Mouse (Mus musculus) MEL (cell line): ENCODE results near the gene Crybb2. TPM values are rescaled to one million over a fixed set of nuclear protein-coding genes. Genes with fewer than 3 reads are reported as not detected.

ENCODE experiments used
- DNase-seq: peaks from one replicate; pipeline ENCODE4 v3.0.0; 2011; ENCODE audit warnings: low read depth, low spot score
- H3K27ac ChIP-seq: 2 replicates; pipeline ENCODE4 v1.5.1; 2012; ENCODE audit warnings: low read depth, mild to moderate bottlenecking, control low read depth, low read length, moderate library complexity; ENCODE audit not compliant: control insufficient read depth
- H3K27me3 ChIP-seq, 2 experiments: fragments of 150-350 bp in 1 of 2; sonication (generic) in 1 of 2; 2 replicates each; pipeline ENCODE4 v1.6.1; 2012; ENCODE audit warnings: low read length in 2 of 2, mild to moderate bottlenecking in 2 of 2, improper control_type of control experiment in 1 of 2, moderate library complexity in 1 of 2; ENCODE audit not compliant: insufficient read depth in 2 of 2, control insufficient read depth in 1 of 2
- H3K36me3 ChIP-seq, 2 experiments: 2 replicates each; pipeline ENCODE4 v1.6.1; 2012 to 2014; ENCODE audit warnings: low read length in 2 of 2, improper control_type of control experiment in 1 of 2, inconsistent platforms in 1 of 2, mild to moderate bottlenecking in 1 of 2; ENCODE audit not compliant: insufficient read depth in 2 of 2, control insufficient read depth in 1 of 2
- H3K4me1 ChIP-seq, 2 experiments: fragments of 150-350 bp in 1 of 2; sonication (generic) in 1 of 2; 2 replicates each; pipeline ENCODE4 v1.6.1; 2012; ENCODE audit warnings: low read length in 2 of 2, improper control_type of control experiment in 1 of 2, mild to moderate bottlenecking in 1 of 2; ENCODE audit not compliant: insufficient read depth in 2 of 2, control insufficient read depth in 1 of 2
- H3K4me3 ChIP-seq, 2 experiments: fragments of 150-350 bp in 1 of 2; sonication (generic) in 1 of 2; 2 replicates each; pipeline ENCODE4 v1.5.1; 2012; ENCODE audit warnings: low read depth in 2 of 2, low read length in 2 of 2, mild to moderate bottlenecking in 2 of 2, moderate library complexity in 2 of 2, control low read depth in 1 of 2, improper control_type of control experiment in 1 of 2; ENCODE audit not compliant: control insufficient read depth in 1 of 2, insufficient read depth in 1 of 2
- H3K79me2 ChIP-seq: 2 replicates; pipeline ENCODE4 v1.6.1; 2012; ENCODE audit warnings: mild to moderate bottlenecking, low read length, moderate library complexity; ENCODE audit not compliant: control insufficient read depth, poor library complexity, insufficient read depth
- H3K9ac ChIP-seq: 2 replicates; pipeline ENCODE4 v1.6.1; 2012; ENCODE audit warnings: low read depth, mild to moderate bottlenecking, control low read depth, low read length, moderate library complexity; ENCODE audit not compliant: control insufficient read depth, poor library complexity, severe bottlenecking
- H3K9me3 ChIP-seq: fragments of 150-350 bp; sonication (generic); replicated peaks from 2 replicates; pipeline ENCODE4 v1.6.1; 2012; ENCODE audit warnings: mild to moderate bottlenecking, low read length, improper control_type of control experiment, moderate library complexity; ENCODE audit not compliant: insufficient read depth
- CHD1 ChIP-seq: IDR thresholded peaks from 2 replicates; pipeline ENCODE4 v1.6.1; 2012; ENCODE audit warnings: low read depth, mild to moderate bottlenecking, inconsistent platforms, low read length, improper control_type of control experiment
- CHD2 ChIP-seq: IDR thresholded peaks from 2 replicates; pipeline ENCODE4 v1.6.1; 2011; ENCODE audit warnings: low read length, improper control_type of control experiment
- ELF1 ChIP-seq: IDR thresholded peaks from 2 replicates; pipeline ENCODE4 v1.6.1; 2014; ENCODE audit warnings: low read depth, mild to moderate bottlenecking, inconsistent platforms, low read length, improper control_type of control experiment, moderate library complexity
- EP300 ChIP-seq, 2 experiments: IDR thresholded peaks; 2 replicates each; pipeline ENCODE4 v1.6.1; 2011; ENCODE audit warnings: improper control_type of control experiment in 2 of 2, low read length in 2 of 2, low read depth in 1 of 2, mild to moderate bottlenecking in 1 of 2
- ETS1 ChIP-seq: IDR thresholded peaks from 2 replicates; pipeline ENCODE4 v1.6.1; 2012; ENCODE audit warnings: low read depth, mild to moderate bottlenecking, inconsistent platforms, low read length, improper control_type of control experiment, moderate library complexity
- GABPA ChIP-seq: IDR thresholded peaks from 2 replicates; pipeline ENCODE4 v1.6.1; 2012; ENCODE audit warnings: low read depth, mild to moderate bottlenecking, inconsistent platforms, low read length, improper control_type of control experiment, moderate library complexity
- GATA1 ChIP-seq: IDR thresholded peaks from 2 replicates; pipeline ENCODE4 v1.6.1; 2011; ENCODE audit warnings: low read depth, low read length, improper control_type of control experiment
- HCFC1 ChIP-seq: IDR thresholded peaks from 2 replicates; pipeline ENCODE4 v1.6.1; 2012; ENCODE audit warnings: low read depth, mild to moderate bottlenecking, inconsistent platforms, low read length, improper control_type of control experiment, moderate library complexity
- JUND ChIP-seq: IDR thresholded peaks from 2 replicates; pipeline ENCODE4 v1.6.1; 2011; ENCODE audit warnings: low read depth, mild to moderate bottlenecking, improper control_type of control experiment, low read length
- KAT2A ChIP-seq: conservative IDR thresholded peaks from 2 replicates; pipeline ENCODE4 v1.6.1; 2012; ENCODE audit warnings: low read depth, low read length, improper control_type of control experiment, inconsistent platforms
- MAX ChIP-seq: IDR thresholded peaks from 2 replicates; pipeline ENCODE4 v1.6.1; 2011; ENCODE audit warnings: low read length, improper control_type of control experiment
- MAZ ChIP-seq: IDR thresholded peaks from 2 replicates; pipeline ENCODE4 v1.6.1; 2012; ENCODE audit warnings: low read depth, mild to moderate bottlenecking, inconsistent platforms, low read length, improper control_type of control experiment
- MEF2A ChIP-seq: IDR thresholded peaks from 2 replicates; pipeline ENCODE4 v1.6.1; 2014; ENCODE audit warnings: low read depth, mild to moderate bottlenecking, inconsistent platforms, low read length, improper control_type of control experiment; ENCODE audit not compliant: poor library complexity, insufficient replicate concordance, severe bottlenecking; ENCODE audit errors: extremely low read depth
- MYC ChIP-seq: IDR thresholded peaks from 2 replicates; pipeline ENCODE4 v1.6.1; 2011; ENCODE audit warnings: low read depth, mild to moderate bottlenecking, low read length, improper control_type of control experiment, moderate library complexity
- NELFE ChIP-seq: IDR thresholded peaks from 2 replicates; pipeline ENCODE4 v1.6.1; 2011; ENCODE audit warnings: low read depth, low read length, improper control_type of control experiment
- NRF1 ChIP-seq: IDR thresholded peaks from 2 replicates; pipeline ENCODE4 v1.6.1; 2014; ENCODE audit warnings: low read depth, mild to moderate bottlenecking, inconsistent platforms, low read length, improper control_type of control experiment, moderate library complexity; ENCODE audit not compliant: poor library complexity, insufficient read depth, severe bottlenecking
- POLR2A ChIP-seq, 2 experiments: IDR thresholded peaks; 2 replicates each; pipeline ENCODE4 v1.6.1; 2011 to 2012; ENCODE audit warnings: low read length in 2 of 2, mild to moderate bottlenecking in 2 of 2, control low read depth in 1 of 2, improper control_type of control experiment in 1 of 2, low read depth in 1 of 2, moderate library complexity in 1 of 2; ENCODE audit not compliant: control insufficient read depth in 1 of 2, insufficient read depth in 1 of 2, poor library complexity in 1 of 2
- POLR2AphosphoS2 ChIP-seq: IDR thresholded peaks from 2 replicates; pipeline ENCODE4 v1.6.1; 2011; ENCODE audit warnings: low read length, improper control_type of control experiment
- POLR2AphosphoS5 ChIP-seq: IDR thresholded peaks from 2 replicates; pipeline ENCODE4 v1.6.1; 2012; ENCODE audit warnings: low read depth, borderline replicate concordance, mild to moderate bottlenecking, inconsistent platforms, low read length, moderate library complexity, mixed read lengths
- RCOR1 ChIP-seq: IDR thresholded peaks from 2 replicates; pipeline ENCODE4 v1.6.1; 2012; ENCODE audit warnings: low read depth, mild to moderate bottlenecking, inconsistent platforms, low read length, improper control_type of control experiment
- SIN3A ChIP-seq: IDR thresholded peaks from 2 replicates; pipeline ENCODE4 v1.6.1; 2012; ENCODE audit warnings: low read length, improper control_type of control experiment, inconsistent platforms
- SMC3 ChIP-seq: IDR thresholded peaks from 2 replicates; pipeline ENCODE4 v1.6.1; 2011; ENCODE audit warnings: low read depth, low read length, improper control_type of control experiment
- TBP ChIP-seq: IDR thresholded peaks from 2 replicates; pipeline ENCODE4 v1.8.0; 2011; ENCODE audit warnings: low read depth, low read length, improper control_type of control experiment
- TCF12 ChIP-seq: IDR thresholded peaks from 2 replicates; pipeline ENCODE4 v1.6.1; 2014; ENCODE audit warnings: low read depth, mild to moderate bottlenecking, inconsistent platforms, low read length, improper control_type of control experiment, moderate library complexity
- UBTF ChIP-seq: IDR thresholded peaks from 2 replicates; pipeline ENCODE4 v1.6.1; 2012; ENCODE audit warnings: low read depth, mild to moderate bottlenecking, inconsistent platforms, low read length, improper control_type of control experiment, moderate library complexity, borderline replicate concordance; ENCODE audit not compliant: insufficient read depth
- USF1 ChIP-seq: IDR thresholded peaks from 2 replicates; pipeline ENCODE4 v1.6.1; 2014; ENCODE audit warnings: low read depth, mild to moderate bottlenecking, inconsistent platforms, low read length, improper control_type of control experiment, moderate library complexity
- USF2 ChIP-seq, 2 experiments: IDR thresholded peaks; 2 replicates each; pipeline ENCODE4 v1.6.1; 2011 to 2012; ENCODE audit warnings: improper control_type of control experiment in 2 of 2, low read length in 2 of 2, borderline replicate concordance in 1 of 2, inconsistent platforms in 1 of 2, low read depth in 1 of 2, mild to moderate bottlenecking in 1 of 2; ENCODE audit not compliant: insufficient read depth in 1 of 2
- ZC3H11A ChIP-seq: IDR thresholded peaks from 2 replicates; pipeline ENCODE4 v1.6.1; 2012; ENCODE audit warnings: low read depth, mild to moderate bottlenecking, inconsistent platforms, low read length, improper control_type of control experiment
- ZKSCAN1 ChIP-seq: IDR thresholded peaks from 2 replicates; pipeline ENCODE4 v1.6.1; 2012; ENCODE audit warnings: low read depth, mild to moderate bottlenecking, inconsistent platforms, low read length, improper control_type of control experiment, moderate library complexity
- ZMIZ1 ChIP-seq: IDR thresholded peaks from 2 replicates; pipeline ENCODE4 v1.6.1; 2012; ENCODE audit warnings: low read depth, mild to moderate bottlenecking, inconsistent platforms, low read length, improper control_type of control experiment, moderate library complexity
- ZNF384 ChIP-seq: IDR thresholded peaks from 2 replicates; pipeline ENCODE4 v1.6.1; 2012; ENCODE audit warnings: low read depth, mild to moderate bottlenecking, inconsistent platforms, low read length, improper control_type of control experiment
- polyA plus RNA-seq, 2 experiments: library from polyadenylated mRNA; stranded (reverse) in 1 of 2; unstranded in 1 of 2; fragments of >175 nt in 1 of 2; fragments of >200 nt in 1 of 2; gene quantifications; 2 replicates each; pipeline versions ENCODE4 v1.2.1 to v1.2.4; 2012; ENCODE audit warnings: low replicate concordance in 2 of 2, low read depth in 1 of 2; ENCODE audit not compliant: insufficient read length in 2 of 2, insufficient read depth in 1 of 2, missing spikeins in 1 of 2
- total RNA-seq: library from RNA; depleted of rRNA; stranded (reverse); fragments of 300-350 nt; gene quantifications from 2 replicates; pipeline ENCODE4 v1.2.3, GENCODE M21; 2012

The Crybb2 gene
- total and polyA plus RNA-seq, 3 experiments: not detected

DNA sequence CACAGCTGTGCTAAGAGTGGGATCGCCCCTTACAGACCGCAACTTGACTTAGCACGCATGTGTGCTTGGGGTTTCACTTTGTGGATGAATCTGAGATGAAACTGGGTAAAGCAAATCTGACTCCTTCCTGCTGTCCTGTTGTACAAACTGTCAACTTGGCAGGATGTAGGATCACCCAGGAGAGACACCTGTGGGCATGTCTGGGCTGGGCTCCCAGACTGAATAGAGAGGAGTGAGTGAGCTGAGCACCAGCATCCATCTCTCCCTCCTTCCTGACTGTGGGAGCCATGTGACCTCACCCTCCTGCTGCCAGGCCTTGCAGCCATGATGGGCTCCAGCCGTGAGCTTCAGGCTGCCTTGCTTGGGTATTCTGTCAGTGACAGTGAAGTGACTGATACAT lies 35.6 kb upstream of the Crybb2 start:
- Histone ChIP-seq H3K79me2 (no peaks in the 10 kb centered on the region), H3K4me3 (no peak overlapping the region), H3K27me3 (no peaks in the 10 kb centered on the region), H3K9ac (no peak overlapping the region), H3K27ac (no peak overlapping the region)
- no peak for TF ChIP-seq KAT2A
- no peak for TF ChIP-seq CHD2
- TF ChIP-seq GATA1: no peak
- no peak for TF ChIP-seq SMC3
- TF ChIP-seq GABPA: no peak
- no peak for TF ChIP-seq TCF12
- no peak for TF ChIP-seq NELFE
- no peak for TF ChIP-seq MEF2A
- no peak for TF ChIP-seq HCFC1
- no peak for TF ChIP-seq POLR2AphosphoS2
- no peak for TF ChIP-seq MYC
- no peak for TF ChIP-seq ETS1
- no peak for TF ChIP-seq ZKSCAN1
- no peak for TF ChIP-seq POLR2A (IDR thresholded peaks at IDR 0.05; ENCODE audit: control insufficient read depth in 1 of 2, insufficient read depth in 1 of 2, low read depth in 1 of 2, low read length in 2 of 2, poor library complexity in 1 of 2)
- TF ChIP-seq MAZ: no peak
- no peak for TF ChIP-seq JUND
- no peak for TF ChIP-seq USF2 (IDR thresholded peaks at IDR 0.05; ENCODE audit: borderline replicate concordance in 1 of 2, insufficient read depth in 1 of 2, low read depth in 1 of 2, low read length in 2 of 2)
- no peak for TF ChIP-seq CHD1
- TF ChIP-seq USF1: no peak
- TF ChIP-seq, all 39 proteins: peak for 0
- no peaks in the 10 kb centered on the region for H3K9me3 ChIP-seq
- H3K36me3 ChIP-seq: no peaks in the 10 kb centered on the region
- no peaks in the 10 kb centered on the region for H3K4me1 ChIP-seq
- no peak for DNase-seq

DNA sequence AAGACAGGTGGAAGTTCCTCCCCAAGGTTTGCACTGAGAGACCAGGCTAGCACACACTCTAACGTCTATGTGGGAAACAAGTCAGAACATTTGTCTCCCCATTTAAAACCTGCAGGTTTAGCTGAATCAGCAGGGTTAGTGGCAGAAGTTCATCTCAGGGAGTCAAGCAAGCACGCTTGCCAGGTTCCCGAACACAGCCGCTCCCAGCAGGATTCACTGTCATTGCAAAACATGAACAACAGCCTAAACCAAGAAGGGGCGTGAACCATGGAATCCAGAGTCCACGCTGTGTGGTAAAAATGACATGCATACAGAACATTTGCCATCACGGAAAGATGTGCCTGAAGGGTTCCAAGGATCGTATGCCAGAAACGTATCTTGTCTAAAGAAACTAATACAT lies 35.1 kb upstream of the Crybb2 start:
- no peak for DNase-seq
- Histone ChIP-seq H3K27ac (no peak overlapping the region), H3K9ac (no peak overlapping the region), H3K36me3 (no peaks in the 10 kb centered on the region), H3K9me3 (no peaks in the 10 kb centered on the region), H3K4me1 (no peaks in the 10 kb centered on the region), H3K4me3 (no peak overlapping the region), H3K79me2 (no peaks in the 10 kb centered on the region), H3K27me3 (no peaks in the 10 kb centered on the region)
- TF ChIP-seq ELF1 (no peak), POLR2AphosphoS5 (no peak), TBP (no peak), ZNF384 (no peak), HCFC1 (no peak), UBTF (no peak), MYC (no peak), ZC3H11A (no peak), RCOR1 (no peak), MAX (no peak), POLR2AphosphoS2 (no peak), SIN3A (no peak), EP300 (IDR thresholded peaks at IDR 0.05; ENCODE audit: low read depth in 1 of 2, low read length in 2 of 2) (no peak), POLR2A (IDR thresholded peaks at IDR 0.05; ENCODE audit: control insufficient read depth in 1 of 2, insufficient read depth in 1 of 2, low read depth in 1 of 2, low read length in 2 of 2, poor library complexity in 1 of 2) (no peak), NRF1 (no peak), MEF2A (no peak), JUND (no peak), ZMIZ1 (no peak), CHD1 (no peak)
